19 mouse cellular contexts compared by ENCODE assay signal in the genomic region with DNA sequence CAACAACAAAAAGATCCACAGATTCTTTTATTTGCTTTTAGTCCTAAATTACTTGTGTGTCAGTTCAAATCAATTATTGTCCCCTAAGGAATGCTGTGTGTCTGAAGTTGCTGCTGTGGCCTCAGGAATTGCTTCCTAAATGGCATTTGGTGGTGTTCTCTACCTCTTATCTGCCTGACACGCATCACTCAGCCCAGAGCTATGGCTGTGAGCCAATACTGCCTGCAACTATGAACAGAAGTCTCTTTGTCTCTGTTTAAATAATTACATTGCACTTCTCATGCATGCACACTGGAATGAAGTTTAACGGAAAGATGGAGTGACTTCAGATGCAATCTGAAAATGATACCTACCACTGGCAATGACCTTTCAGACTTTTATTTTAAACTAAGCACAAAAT.
DNase-seq lines count a peak whose midpoint lies in the region; TF ChIP-seq lines count a peak whose summit lies in the region.
"Had no signal": no experiment of that assay in that cellular context is flagged by ENCODE, and none has a peak within 500 bp of the region (broad histone marks: within the 10 kb centered on the region; RNA-seq: fewer than 3 reads in every experiment).

No protein-coding gene starts in this region.

- H3K36me3 ChIP-seq in thymus, adult 2 months (ENCODE audit: control insufficient read depth, insufficient read depth, low read length): no peaks in the 10 kb centered on the region
- H3K36me3 ChIP-seq: embryonic facial prominence, embryonic 13.5 days; hindbrain, embryonic 12.5 days; intestine, embryonic 15.5 days; kidney, embryonic 15.5 days; liver, embryonic 12.5 days; midbrain, embryonic 10.5 days; neural tube, embryonic 13.5 days had no signal

- 84% methylated on average over 2 of the region's 2 CpGs for WGBS in thymus, adult 2 months

- no peak overlapping the region for H3K4me3 ChIP-seq in thymus, adult 2 months (ENCODE audit: control insufficient read depth, insufficient read depth, low read length)
- H3K4me3 ChIP-seq: embryonic facial prominence, embryonic 13.5 days; hindbrain, embryonic 12.5 days; intestine, embryonic 15.5 days; kidney, embryonic 15.5 days; liver, embryonic 12.5 days; midbrain, embryonic 10.5 days; neural tube, embryonic 13.5 days had no signal

- no peak for TF ChIP-seq POLR2A in thymus, adult 2 months (IDR thresholded peaks at IDR 0.05; ENCODE audit: control insufficient read depth, extremely low read depth, insufficient read depth, low read length, poor library complexity)

- no peak overlapping the region for H3K27ac ChIP-seq in thymus, adult 2 months (ENCODE audit: control insufficient read depth, insufficient read depth, low read length)
- H3K27ac ChIP-seq: embryonic facial prominence, embryonic 13.5 days; hindbrain, embryonic 12.5 days; intestine, embryonic 15.5 days; kidney, embryonic 15.5 days; liver, embryonic 12.5 days; midbrain, embryonic 10.5 days; neural tube, embryonic 13.5 days had no signal

- H3K27me3 ChIP-seq in thymus, adult 2 months (ENCODE audit: control insufficient read depth, insufficient read depth, low read length): no peaks in the 10 kb centered on the region
- H3K27me3 ChIP-seq: embryonic facial prominence, embryonic 13.5 days; hindbrain, embryonic 12.5 days; intestine, embryonic 15.5 days; kidney, embryonic 15.5 days; liver, embryonic 12.5 days; neural tube, embryonic 13.5 days had no signal

- intact Hi-C loops in left cerebral cortex, postnatal 4 days (cut with DNase I): no loop called here

- no peaks in the 10 kb centered on the region for H3K4me1 ChIP-seq in thymus, adult 2 months (replicated peaks; ENCODE audit: control insufficient read depth, insufficient read depth, low read length)
- H3K4me1 ChIP-seq: embryonic facial prominence, embryonic 13.5 days; intestine, embryonic 15.5 days; kidney, embryonic 15.5 days; liver, embryonic 12.5 days had no signal

- no peak for TF ChIP-seq CTCF in thymus, adult 2 months (IDR thresholded peaks at IDR 0.05; ENCODE audit: borderline replicate concordance, control insufficient read depth, extremely low read depth, insufficient read depth, low read length, poor library complexity)

- DNase-seq in embryo, embryonic 10 days (ENCODE audit: low spot score): peak; percentile 6
- no peak for DNase-seq in embryo, embryonic 9.5 days (ENCODE audit: extremely low spot score)
- DNase-seq in left cerebral cortex, postnatal 4 days: peak; percentile 1
- DNase-seq in left cerebral cortex, adult 9 months (ENCODE audit: low spot score in 2 of 2): no peak
- peak; percentile 65 for DNase-seq in MN1 (ENCODE audit: low spot score)
- DNase-seq in mesoderm, embryonic 11.5 days (ENCODE audit: low read depth, low spot score): peak; percentile 24
- DNase-seq in thymus, adult 2 months: no peak
- DNase-seq: gastrocnemius, postnatal 14 days; layer of hippocampus, postnatal 36 days; lung, postnatal 10 days; right cerebral cortex, postnatal 25 days; thymus, postnatal 25 days had no signal

Comparison
In these comparisons a context has a peak if more than half of its experiments do, and no peak if none do; other contexts are left out.
1. DNase-seq: peak in embryo, embryonic 10 days (single experiment), left cerebral cortex, postnatal 4 days (single experiment), MN1 (single experiment) and mesoderm, embryonic 11.5 days (single experiment); none in embryo, embryonic 9.5 days (single experiment), left cerebral cortex, adult 9 months (0 of 2) and thymus, adult 2 months (single experiment).